Mouse (Mus musculus) stomach, postnatal 0 days (tissue): Measurements from ENCODE around the gene Allc.

Experiments
- CTCF ChIP-seq: IDR thresholded peaks from 2 replicates; pipeline ENCODE4 v1.5.1; 2016; ENCODE audit warnings: antibody characterized with exemption, low read depth, mild to moderate bottlenecking, moderate library complexity
- EP300 ChIP-seq: optimal IDR thresholded peaks from 2 replicates; pipeline ENCODE3; 2016; ENCODE audit warnings: antibody characterized with exemption

GRCm38 (mm10) chr12:28603494-28603893, 21.2 kb upstream of the Allc start:
- no peak for TF ChIP-seq CTCF
- TF ChIP-seq EP300 = no peak
